Mouse (Mus musculus): ENCODE results near the gene Celf2. TPM values are rescaled to one million over a fixed set of nuclear protein-coding genes. Genes with fewer than 3 reads are reported as not detected.

Gene Celf2
- polyA plus RNA-seq, 1 experiment, result 68.7 TPM

- H3K4me3 ChIP-seq (replicated peaks; ENCODE audit: insufficient read depth, low read depth, low read length), result no peak overlapping the region
- no peak overlapping the region for H3K27ac ChIP-seq (ENCODE audit: insufficient read depth, low read length)
- DNase-seq, result no peak
- no peaks in the 10 kb centered on the region; the same call in 1 of the 2 replicates for H3K27me3 ChIP-seq (ENCODE audit: control insufficient read depth, insufficient read depth, low read length)
- WGBS, result 91% methylated on average over 6 of the region's 6 CpGs
- peaks cover 6% of the 10 kb centered on the region for H3K4me1 ChIP-seq (ENCODE audit: control insufficient read depth, insufficient read depth, low read length)
- TF ChIP-seq POLR2A (IDR thresholded peaks at IDR 0.05; ENCODE audit: borderline replicate concordance, insufficient read depth, low read length) (no peak), CTCF (IDR thresholded peaks at IDR 0.05; ENCODE audit: borderline replicate concordance, insufficient read depth, low read depth, low read length) (no peak)
These were observed 441.1 kb downstream of the Celf2 start for GRCm38 (mm10) chr2:7068281-7068680.

GRCm38 (mm10) chr2:7063574-7064192 lies 445.7 kb downstream of the Celf2 start:
- 16% methylated on average over 12 of the region's 12 CpGs for WGBS
- TF ChIP-seq CTCF (IDR thresholded peaks at IDR 0.05; ENCODE audit: borderline replicate concordance, insufficient read depth, low read depth, low read length), result no peak
- TF ChIP-seq POLR2A (IDR thresholded peaks at IDR 0.05; ENCODE audit: borderline replicate concordance, insufficient read depth, low read length), result no peak
- Histone ChIP-seq H3K27ac (ENCODE audit: insufficient read depth, low read length) (no peak overlapping the region), H3K4me3 (replicated peaks; ENCODE audit: insufficient read depth, low read depth, low read length) (no peak overlapping the region), H3K4me1 (ENCODE audit: control insufficient read depth, insufficient read depth, low read length) (peaks cover 8% of the 10 kb centered on the region), H3K27me3 (ENCODE audit: control insufficient read depth, insufficient read depth, low read length) (no peaks in the 10 kb centered on the region; the same call in 1 of the 2 replicates)
- DNase-seq, result peak; percentile 24 to 26

- 44% methylated on average over 7 of the region's 7 CpGs for WGBS
- TF ChIP-seq POLR2A (IDR thresholded peaks at IDR 0.05; ENCODE audit: borderline replicate concordance, insufficient read depth, low read length) (no peak), CTCF (IDR thresholded peaks at IDR 0.05; ENCODE audit: borderline replicate concordance, insufficient read depth, low read depth, low read length) (no peak)
These were observed 448.8 kb downstream of the Celf2 start for GRCm38 (mm10) chr2:7060490-7061105.

GRCm38 (mm10) chr2:7056401-7056800 lies 453.0 kb downstream of the Celf2 start:
- no peak for DNase-seq
- Histone ChIP-seq H3K4me1 (ENCODE audit: control insufficient read depth, insufficient read depth, low read length) (no peaks in the 10 kb centered on the region), H3K27ac (ENCODE audit: insufficient read depth, low read length) (no peak overlapping the region), H3K27me3 (ENCODE audit: control insufficient read depth, insufficient read depth, low read length) (no peaks in the 10 kb centered on the region), H3K4me3 (replicated peaks; ENCODE audit: insufficient read depth, low read depth, low read length) (no peak overlapping the region)
- no peak for TF ChIP-seq CTCF (IDR thresholded peaks at IDR 0.05; ENCODE audit: borderline replicate concordance, insufficient read depth, low read depth, low read length)
- no peak for TF ChIP-seq POLR2A (IDR thresholded peaks at IDR 0.05; ENCODE audit: borderline replicate concordance, insufficient read depth, low read length)
- 72% methylated on average over 4 of the region's 4 CpGs for WGBS

More at GRCm38 (mm10) chr2:7060490-7061105, 448.8 kb downstream of the Celf2 start:
- H3K27me3 ChIP-seq (ENCODE audit: control insufficient read depth, insufficient read depth, low read length), result no peaks in the 10 kb centered on the region; the same call in 1 of the 2 replicates
- DNase-seq, result peak in 1 of 2 experiments; percentile 39
- H3K4me3 ChIP-seq (replicated peaks; ENCODE audit: insufficient read depth, low read depth, low read length), result no peak overlapping the region
- H3K4me1 ChIP-seq (ENCODE audit: control insufficient read depth, insufficient read depth, low read length), result peaks cover 8% of the 10 kb centered on the region
- no peak overlapping the region for H3K27ac ChIP-seq (ENCODE audit: insufficient read depth, low read length)

GRCm38 (mm10) chr2:7055958-7056357 lies 453.4 kb downstream of the Celf2 start:
- Histone ChIP-seq H3K27ac (ENCODE audit: insufficient read depth, low read length) (no peak overlapping the region), H3K27me3 (ENCODE audit: control insufficient read depth, insufficient read depth, low read length) (no peaks in the 10 kb centered on the region), H3K4me3 (replicated peaks; ENCODE audit: insufficient read depth, low read depth, low read length) (no peak overlapping the region), H3K4me1 (ENCODE audit: control insufficient read depth, insufficient read depth, low read length) (no peaks in the 10 kb centered on the region)
- DNase-seq, result no peak
- TF ChIP-seq POLR2A (IDR thresholded peaks at IDR 0.05; ENCODE audit: borderline replicate concordance, insufficient read depth, low read length) (no peak), CTCF (IDR thresholded peaks at IDR 0.05; ENCODE audit: borderline replicate concordance, insufficient read depth, low read depth, low read length) (no peak)
- 56% methylated on average over 3 of the region's 3 CpGs for WGBS

GRCm38 (mm10) chr2:7051090-7051489 lies 458.3 kb downstream of the Celf2 start:
- Histone ChIP-seq H3K4me3 (replicated peaks; ENCODE audit: insufficient read depth, low read depth, low read length) (no peak overlapping the region), H3K27ac (ENCODE audit: insufficient read depth, low read length) (no peak overlapping the region), H3K27me3 (ENCODE audit: control insufficient read depth, insufficient read depth, low read length) (no peaks in the 10 kb centered on the region), H3K4me1 (ENCODE audit: control insufficient read depth, insufficient read depth, low read length) (no peaks in the 10 kb centered on the region)
- 92% methylated on average over 5 of the region's 5 CpGs for WGBS
- DNase-seq, result no peak
- TF ChIP-seq CTCF (IDR thresholded peaks at IDR 0.05; ENCODE audit: borderline replicate concordance, insufficient read depth, low read depth, low read length), result no peak
- no peak for TF ChIP-seq POLR2A (IDR thresholded peaks at IDR 0.05; ENCODE audit: borderline replicate concordance, insufficient read depth, low read length)

GRCm38 (mm10) chr2:7046155-7046554 lies 463.2 kb downstream of the Celf2 start:
- H3K4me3 ChIP-seq (replicated peaks; ENCODE audit: insufficient read depth, low read depth, low read length), result no peak overlapping the region
- no peak for DNase-seq
- TF ChIP-seq POLR2A (IDR thresholded peaks at IDR 0.05; ENCODE audit: borderline replicate concordance, insufficient read depth, low read length) (no peak), CTCF (IDR thresholded peaks at IDR 0.05; ENCODE audit: borderline replicate concordance, insufficient read depth, low read depth, low read length) (no peak)
- no peaks in the 10 kb centered on the region for H3K27me3 ChIP-seq (ENCODE audit: control insufficient read depth, insufficient read depth, low read length)
- H3K4me1 ChIP-seq (ENCODE audit: control insufficient read depth, insufficient read depth, low read length), result no peaks in the 10 kb centered on the region
- no peak overlapping the region for H3K27ac ChIP-seq (ENCODE audit: insufficient read depth, low read length)
- WGBS, result 43% methylated on average over 1 of the region's 1 CpGs

GRCm38 (mm10) chr2:7045531-7045930 lies 463.8 kb downstream of the Celf2 start:
- TF ChIP-seq CTCF (IDR thresholded peaks at IDR 0.05; ENCODE audit: borderline replicate concordance, insufficient read depth, low read depth, low read length) (no peak), POLR2A (IDR thresholded peaks at IDR 0.05; ENCODE audit: borderline replicate concordance, insufficient read depth, low read length) (no peak)
- Histone ChIP-seq H3K4me3 (replicated peaks; ENCODE audit: insufficient read depth, low read depth, low read length) (no peak overlapping the region), H3K27me3 (ENCODE audit: control insufficient read depth, insufficient read depth, low read length) (no peaks in the 10 kb centered on the region), H3K4me1 (ENCODE audit: control insufficient read depth, insufficient read depth, low read length) (no peaks in the 10 kb centered on the region), H3K27ac (ENCODE audit: insufficient read depth, low read length) (no peak overlapping the region)
- 67% methylated on average over 4 of the region's 4 CpGs for WGBS
- no peak for DNase-seq

All from cerebellum, adult 2 months (tissue).